10 mouse cellular contexts compared by ENCODE assay signal in genomic region chr19:8822696-8823095, GRCm38 (mm10). TPM values are rescaled to one million over a fixed set of nuclear protein-coding genes. Genes with fewer than 3 reads are reported as not detected.
DNase-seq lines count a peak whose midpoint lies in the region; ATAC-seq and TF ChIP-seq lines count a peak whose summit lies in the region.
"Had no signal": no experiment of that assay in that cellular context is flagged by ENCODE, and none has a peak within 500 bp of the region (broad histone marks: within the 10 kb centered on the region; RNA-seq: fewer than 3 reads in every experiment).

No protein-coding gene starts in this region.

- H3K9me3 ChIP-seq in intestine, embryonic 14.5 days (ENCODE audit: control insufficient read depth, low read length): no peaks in the 10 kb centered on the region
- no peaks in the 10 kb centered on the region for H3K9me3 ChIP-seq in neural tube, embryonic 14.5 days (ENCODE audit: control insufficient read depth, low read length)

- 73% methylated on average over 8 of the region's 8 CpGs for WGBS in intestine, embryonic 14.5 days
- WGBS in neural tube, embryonic 14.5 days: 72% methylated on average over 8 of the region's 8 CpGs

- ATAC-seq in intestine, embryonic 14.5 days (replicated peaks; ENCODE audit: low FRiP score, low TSS enrichment, low read depth): no peak
- no peak for ATAC-seq in neural tube, embryonic 14.5 days (ENCODE audit: low read depth)

- H3K27me3 ChIP-seq in intestine, embryonic 14.5 days (replicated peaks; ENCODE audit: control insufficient read depth, insufficient read depth, low read length): no peaks in the 10 kb centered on the region
- no peaks in the 10 kb centered on the region for H3K27me3 ChIP-seq in neural tube, embryonic 14.5 days (ENCODE audit: control insufficient read depth, insufficient read depth, low read length)

- peak overlapping the region; percentile 93 for H3K4me3 ChIP-seq in layer of hippocampus, adult 2 months
- 0 out of 2 replicates have a peak overlapping the region, but pooled peaks have one; percentile 16 for H3K4me3 ChIP-seq in intestine, embryonic 14.5 days (ENCODE audit: low read depth, low read length)
- H3K4me3 ChIP-seq in neural tube, embryonic 14.5 days (ENCODE audit: low read depth, low read length): peak overlapping the region; percentile 99; the same call in 1 of the 2 replicates

- H3K9ac ChIP-seq in intestine, embryonic 14.5 days (ENCODE audit: low read length): peak overlapping the region; percentile 14; the same call in 1 of the 2 replicates
- H3K9ac ChIP-seq in neural tube, embryonic 14.5 days (replicated peaks; ENCODE audit: low read depth, low read length): 0 out of 2 replicates have a peak overlapping the region, but pooled peaks have one; percentile 37

- no peak overlapping the region for H3K27ac ChIP-seq in layer of hippocampus, adult 2 months
- no peak overlapping the region for H3K27ac ChIP-seq in intestine, embryonic 14.5 days (ENCODE audit: low read depth)
- H3K27ac ChIP-seq in neural tube, embryonic 14.5 days (ENCODE audit: low read depth, low read length): no peak overlapping the region

- H3K36me3 ChIP-seq in intestine, embryonic 14.5 days (ENCODE audit: control insufficient read depth, insufficient read depth, low read length): peaks cover 52% of the 10 kb centered on the region
- peaks cover 40% of the 10 kb centered on the region for H3K36me3 ChIP-seq in neural tube, embryonic 14.5 days (ENCODE audit: control insufficient read depth, insufficient read depth, low read length)

- H3K4me2 ChIP-seq in intestine, embryonic 14.5 days (ENCODE audit: low read length): peak overlapping the region; percentile 79
- H3K4me2 ChIP-seq in neural tube, embryonic 14.5 days (ENCODE audit: low read depth, low read length): peak overlapping the region; percentile 98

- no peak for DNase-seq in layer of hippocampus, adult 2 months (ENCODE audit: low spot score in 2 of 2)
- DNase-seq in layer of hippocampus, adult 9-10 months (ENCODE audit: low spot score): no peak
- DNase-seq in cerebellum, postnatal 25 days: peak; percentile 78 to 87
- DNase-seq in intestine, embryonic 14.5 days (ENCODE audit: low spot score): no peak
- DNase-seq in left cerebral cortex, adult 18-20 months (ENCODE audit: low spot score in 2 of 2): no peak
- no peak for DNase-seq in lung, postnatal 14 days
- no peak for DNase-seq in frontal cortex, adult 2 months (ENCODE audit: extremely low spot score in 1 of 2, low spot score in 1 of 2)
- DNase-seq: kidney, adult 11 months; thymus, adult 18-20 months had no signal

- peaks cover 16% of the 10 kb centered on the region for H3K4me1 ChIP-seq in intestine, embryonic 14.5 days (replicated peaks; ENCODE audit: control insufficient read depth, insufficient read depth, low read length)
- peaks cover 29% of the 10 kb centered on the region for H3K4me1 ChIP-seq in neural tube, embryonic 14.5 days (ENCODE audit: control insufficient read depth, insufficient read depth, low read length)

- no peak for TF ChIP-seq CTCF in layer of hippocampus, adult 2 months (conservative IDR thresholded peaks at IDR 0.05)

RNA-seq across cellular contexts. Expression of gene Hnrnpul2, which starts 2.9 kb away (rescaled TPM):
- total RNA-seq in layer of hippocampus, adult 2 months (2021): 100 to 1,000 TPM; 123 to 127 TPM
- polyA plus RNA-seq in intestine, embryonic 14.5 days (2014; fragmentation: Nextera tagmentation; extraction: Ambion mirVana): 6.5 and 7.7 TPM in 2 replicates
- 9.1 and 9.5 TPM in 2 replicates for polyA plus RNA-seq in neural tube, embryonic 14.5 days (2014; fragmentation: Nextera tagmentation; extraction: Ambion mirVana)
- total RNA-seq in left cerebral cortex, adult 18-20 months (2021): 100 to 1,000 TPM; 123 to 127 TPM
- polyA plus RNA-seq in frontal cortex, adult 2 months (2012; rRNA removed): 92.6 and 96.8 TPM in 2 replicates

RNA-seq across cellular contexts. Expression of gene Ttc9c, which starts 3.6 kb away (rescaled TPM):
- total RNA-seq in layer of hippocampus, adult 2 months (2021): 10 to 100 TPM; 36.5 to 37.9 TPM
- polyA plus RNA-seq in intestine, embryonic 14.5 days (2014; fragmentation: Nextera tagmentation; extraction: Ambion mirVana): 38.5 and 48.4 TPM in 2 replicates
- polyA plus RNA-seq in neural tube, embryonic 14.5 days (2014; fragmentation: Nextera tagmentation; extraction: Ambion mirVana): 52.2 and 54.3 TPM in 2 replicates
- total RNA-seq in left cerebral cortex, adult 18-20 months (2021): 10 to 100 TPM; 38.7 to 42.4 TPM
- 27.2 and 30.9 TPM in 2 replicates for polyA plus RNA-seq in frontal cortex, adult 2 months (2012; rRNA removed)

RNA-seq across cellular contexts. Expression of gene AC129217.1, which starts 6.9 kb away (rescaled TPM):
- total RNA-seq in layer of hippocampus, adult 2 months (2021): 1 to 10 TPM in 1 of 2 experiments, not detected in 1; 3.4 TPM
- polyA plus RNA-seq in intestine, embryonic 14.5 days (2014; fragmentation: Nextera tagmentation; extraction: Ambion mirVana): not detected in 2 replicates
- not detected in 2 replicates for polyA plus RNA-seq in neural tube, embryonic 14.5 days (2014; fragmentation: Nextera tagmentation; extraction: Ambion mirVana)
- total RNA-seq in left cerebral cortex, adult 18-20 months (2021): 1 to 10 TPM in 1 of 2 experiments, not detected in 1; 2.3 TPM
- polyA plus RNA-seq in frontal cortex, adult 2 months (2012; rRNA removed): not detected in 2 replicates

RNA-seq across cellular contexts. Expression of gene Bscl2, which starts 14.6 kb away (rescaled TPM):
- 100 to 1,000 TPM; 101 TPM for total RNA-seq in layer of hippocampus, adult 2 months (2021)
- polyA plus RNA-seq in intestine, embryonic 14.5 days (2014; fragmentation: Nextera tagmentation; extraction: Ambion mirVana): 39.6 and 40.9 TPM in 2 replicates
- polyA plus RNA-seq in neural tube, embryonic 14.5 days (2014; fragmentation: Nextera tagmentation; extraction: Ambion mirVana): 86.3 and 94.5 TPM in 2 replicates
- total RNA-seq in left cerebral cortex, adult 18-20 months (2021): 100 to 1,000 TPM in 1 of 2 experiments, 10 to 100 TPM in 1; 98.1 to 112 TPM
- polyA plus RNA-seq in frontal cortex, adult 2 months (2012; rRNA removed): 122 and 130 TPM in 2 replicates

RNA-seq across cellular contexts. Expression of gene Gng3, which starts 16.3 kb away (rescaled TPM):
- total RNA-seq in layer of hippocampus, adult 2 months (2021): 100 to 1,000 TPM; 160 TPM
- polyA plus RNA-seq in intestine, embryonic 14.5 days (2014; fragmentation: Nextera tagmentation; extraction: Ambion mirVana): 23.7 and 25.2 TPM in 2 replicates
- 459 and 608 TPM in 2 replicates for polyA plus RNA-seq in neural tube, embryonic 14.5 days (2014; fragmentation: Nextera tagmentation; extraction: Ambion mirVana)
- total RNA-seq in left cerebral cortex, adult 18-20 months (2021): 100 to 1,000 TPM; 181 to 184 TPM
- 248 and 262 TPM in 2 replicates for polyA plus RNA-seq in frontal cortex, adult 2 months (2012; rRNA removed)

Comparison
In these comparisons a context has a peak if more than half of its experiments do, and no peak if none do; other contexts are left out.
1. DNase-seq: peak in cerebellum, postnatal 25 days (2 of 2); none in layer of hippocampus, adult 2 months (0 of 2), layer of hippocampus, adult 9-10 months (single experiment), intestine, embryonic 14.5 days (single experiment), left cerebral cortex, adult 18-20 months (0 of 2), lung, postnatal 14 days (single experiment) and frontal cortex, adult 2 months (0 of 2).
2. H3K4me3 ChIP-seq: peak in every context shown above with its lines; median percentile 99 in neural tube, embryonic 14.5 days; 93 in layer of hippocampus, adult 2 months; 16 in intestine, embryonic 14.5 days.